Mouse (Mus musculus) regulatory T cell (primary cell): ENCODE data around the gene Nxph3.

Experiments
- in situ Hi-C: fragments of 300-600 bp; cut with MboI, MseI; formaldehyde crosslinking; loops from one replicate; pipeline ENCODE4 v1.15.1; 2025; ENCODE audit warnings: high pct_unique_total_duplicates

Nxph3 gene

DNA sequence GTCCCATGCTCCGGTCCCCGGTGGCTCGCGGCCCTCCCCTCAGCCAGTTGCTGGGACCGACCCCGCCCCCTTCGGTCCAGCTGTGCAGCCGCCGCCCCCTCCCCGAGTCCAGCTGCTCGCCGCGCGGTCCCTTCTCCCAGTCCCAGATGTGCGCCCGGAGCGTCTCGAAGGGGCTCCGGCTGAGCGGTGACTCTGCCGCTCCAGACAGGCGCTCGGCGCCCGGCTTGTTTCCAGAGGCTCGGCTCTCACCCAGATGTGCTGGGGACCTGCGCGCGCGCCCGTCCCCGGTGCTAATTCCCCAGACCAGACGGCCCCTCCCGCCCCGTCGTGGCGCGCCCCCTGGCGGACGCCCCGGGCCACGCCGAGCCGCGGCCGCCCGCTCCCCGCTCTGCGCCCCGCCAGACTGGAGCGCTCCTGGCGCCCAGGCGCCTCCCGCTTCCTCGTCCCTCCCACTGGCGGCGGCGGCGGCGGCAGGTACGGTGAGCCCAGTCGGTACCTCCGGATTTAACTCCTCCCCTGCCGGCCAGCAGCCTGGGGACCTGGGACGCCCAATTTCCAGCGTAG is at the start of gene Nxph3:
Gene Nxph3 (minus strand): TSS at position 273 of the 564 bp plus-strand sequence.
- in situ Hi-C loops: loop anchor here (25.0 kb wide), 1 partner anchor 252 kb away; the partner anchor contains the start of gene Tac4

DNA sequence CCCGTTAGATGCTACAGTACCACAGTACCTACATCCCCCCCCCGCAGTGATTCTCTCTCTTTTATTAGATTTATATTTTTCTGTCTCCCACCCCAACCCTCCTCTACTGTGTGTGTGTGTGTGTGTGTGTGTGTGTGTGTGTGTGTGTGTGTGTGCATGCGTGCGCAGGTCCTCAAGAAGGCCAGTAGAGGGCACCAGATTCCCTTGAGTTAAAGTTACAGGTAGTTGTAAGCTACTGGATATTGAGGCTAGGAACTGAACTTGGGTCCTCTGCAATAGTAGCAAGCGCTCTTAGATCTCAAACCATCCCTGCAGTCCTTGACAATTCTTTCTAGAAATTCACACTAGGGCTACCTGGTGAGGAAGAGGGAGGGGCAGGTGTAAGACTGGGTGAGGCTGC is 49.5 kb upstream of the Nxph3 start:
- in situ Hi-C loops: no loop called here

DNA sequence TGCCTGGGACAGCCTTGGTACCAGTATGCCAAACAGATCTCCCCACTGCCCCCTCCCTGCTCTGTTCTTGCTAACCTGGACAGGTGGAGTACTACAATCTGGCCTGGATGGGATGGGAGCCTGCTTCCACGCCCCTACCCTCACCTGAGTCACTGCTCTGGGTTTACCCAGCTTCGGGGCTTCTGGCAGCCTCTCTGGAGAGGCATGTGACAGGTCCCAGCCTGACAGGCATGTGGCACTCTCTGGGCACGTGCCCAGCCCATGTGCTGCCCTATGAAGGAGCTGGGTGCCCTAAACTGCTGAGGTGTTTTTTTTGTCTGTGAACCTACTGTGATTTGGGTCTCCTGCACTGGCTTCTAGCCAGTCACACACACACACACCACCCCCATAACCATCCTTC is 46.4 kb upstream of the Nxph3 start:
- in situ Hi-C loops: no loop called here

DNA sequence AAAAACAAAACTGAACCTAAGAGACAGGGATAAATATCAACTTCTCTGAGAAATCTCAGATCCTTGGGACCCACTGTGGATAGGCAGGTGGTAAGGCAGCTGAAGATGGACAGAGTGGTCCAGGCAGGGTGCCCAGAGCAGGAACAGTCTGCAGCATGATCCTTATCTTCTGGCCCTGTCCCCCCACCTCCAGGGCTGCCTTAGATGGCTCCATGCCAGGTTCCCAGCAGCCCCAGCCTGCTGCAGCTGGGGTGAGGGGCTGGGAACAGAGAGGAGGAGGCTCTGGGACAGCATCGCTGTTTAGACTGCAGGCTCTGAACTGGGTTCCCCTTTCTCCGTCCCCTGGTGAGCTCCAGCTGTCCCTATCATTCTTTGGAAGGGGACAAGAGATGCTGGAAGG is 45.4 kb upstream of the Nxph3 start:
- in situ Hi-C loops: no loop called here

DNA sequence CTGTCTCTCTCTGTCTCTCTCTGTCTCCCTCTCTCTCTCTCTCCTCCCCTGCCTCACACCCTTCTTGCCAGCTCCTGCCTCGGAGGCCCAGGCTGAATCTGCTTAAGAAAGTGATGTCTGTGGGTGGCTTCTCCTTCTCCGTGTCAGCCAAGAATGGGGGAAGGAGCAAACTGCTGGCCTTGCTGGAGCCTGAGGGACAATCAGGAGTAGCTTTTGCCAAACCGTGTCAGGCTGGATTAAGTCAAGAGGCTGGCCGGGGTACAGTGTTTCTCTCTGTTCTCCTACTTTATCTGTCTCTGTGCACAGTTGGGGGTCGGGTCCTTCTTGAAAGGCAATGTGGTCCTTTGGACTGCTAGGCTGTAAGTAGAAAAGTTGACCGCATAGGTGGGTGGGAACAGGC is 43.3 kb upstream of the Nxph3 start:
- in situ Hi-C loops: no loop called here

DNA sequence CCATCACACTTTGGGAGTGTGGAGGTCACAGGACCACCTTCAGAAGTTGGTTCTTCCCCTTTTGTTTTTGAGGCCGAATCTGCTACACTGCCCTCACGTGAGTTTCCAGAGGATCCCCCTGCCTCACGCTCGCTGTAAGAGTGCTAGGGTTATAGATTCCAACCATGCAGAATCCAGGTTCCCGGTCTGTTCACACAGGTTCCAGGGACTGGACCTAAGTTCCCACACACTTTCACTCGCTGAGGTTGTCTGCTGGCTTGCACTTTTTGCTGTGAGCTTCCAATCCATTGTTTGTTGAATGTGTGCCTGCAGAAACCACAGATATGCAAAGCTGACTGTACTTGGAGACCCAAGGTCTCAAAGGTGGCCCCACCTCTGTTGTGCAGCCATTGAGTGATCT is 42.7 kb upstream of the Nxph3 start:
- in situ Hi-C loops: no loop called here

DNA sequence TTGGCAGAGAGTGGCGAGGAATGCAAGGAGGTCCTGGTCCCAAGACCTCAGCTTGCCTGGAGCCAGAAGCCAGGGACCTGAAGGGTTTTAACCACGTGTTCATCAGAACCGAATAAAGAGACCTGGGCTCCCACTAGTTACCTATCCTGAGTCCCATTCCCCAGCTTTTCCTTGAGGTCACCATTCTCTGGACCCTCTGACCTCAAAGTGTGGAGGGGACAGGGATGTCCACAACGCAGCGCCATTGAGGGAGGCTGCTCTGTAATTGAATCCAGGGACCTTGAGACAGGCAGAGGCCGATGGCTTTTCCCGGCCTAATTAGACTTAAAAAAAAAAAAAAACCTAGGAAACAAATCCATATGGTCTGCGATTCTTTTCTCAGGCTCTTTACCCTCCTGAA is 40.9 kb upstream of the Nxph3 start:
- in situ Hi-C loops: no loop called here

DNA sequence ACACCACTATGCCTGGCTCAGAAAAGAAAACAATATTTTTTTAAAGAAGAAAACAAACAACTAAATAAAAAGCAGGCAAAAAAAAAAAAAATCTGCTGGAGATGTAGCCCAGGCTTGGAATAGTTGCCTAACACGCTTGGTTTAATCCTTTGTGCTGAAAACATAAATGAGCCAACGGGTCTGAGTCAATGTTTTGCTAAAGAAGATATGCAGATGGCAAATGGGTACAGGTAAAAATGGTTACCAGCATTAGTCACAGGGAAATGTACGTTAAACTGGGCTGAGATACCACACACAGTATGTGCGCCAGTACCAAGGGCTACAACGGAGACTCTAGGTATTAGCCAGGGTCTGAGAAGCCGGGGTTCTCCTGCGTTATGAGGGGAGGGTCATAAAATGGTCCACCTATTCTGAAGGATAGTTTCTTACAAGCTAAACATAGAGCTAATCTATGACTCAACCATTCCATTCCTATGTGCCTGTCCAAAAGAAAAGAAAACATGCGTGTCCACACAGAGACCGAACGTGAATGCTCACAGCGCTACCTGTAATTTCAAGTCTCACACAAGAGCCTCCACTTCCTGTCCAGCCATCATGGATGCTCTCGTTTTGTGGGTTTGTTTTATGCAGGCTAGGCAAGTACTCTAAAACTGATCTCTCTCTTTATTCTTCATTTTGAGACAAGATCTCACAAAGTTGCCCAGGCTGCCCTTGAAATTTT is 36.1 kb upstream of the Nxph3 start:
- in situ Hi-C loops: no loop called here

DNA sequence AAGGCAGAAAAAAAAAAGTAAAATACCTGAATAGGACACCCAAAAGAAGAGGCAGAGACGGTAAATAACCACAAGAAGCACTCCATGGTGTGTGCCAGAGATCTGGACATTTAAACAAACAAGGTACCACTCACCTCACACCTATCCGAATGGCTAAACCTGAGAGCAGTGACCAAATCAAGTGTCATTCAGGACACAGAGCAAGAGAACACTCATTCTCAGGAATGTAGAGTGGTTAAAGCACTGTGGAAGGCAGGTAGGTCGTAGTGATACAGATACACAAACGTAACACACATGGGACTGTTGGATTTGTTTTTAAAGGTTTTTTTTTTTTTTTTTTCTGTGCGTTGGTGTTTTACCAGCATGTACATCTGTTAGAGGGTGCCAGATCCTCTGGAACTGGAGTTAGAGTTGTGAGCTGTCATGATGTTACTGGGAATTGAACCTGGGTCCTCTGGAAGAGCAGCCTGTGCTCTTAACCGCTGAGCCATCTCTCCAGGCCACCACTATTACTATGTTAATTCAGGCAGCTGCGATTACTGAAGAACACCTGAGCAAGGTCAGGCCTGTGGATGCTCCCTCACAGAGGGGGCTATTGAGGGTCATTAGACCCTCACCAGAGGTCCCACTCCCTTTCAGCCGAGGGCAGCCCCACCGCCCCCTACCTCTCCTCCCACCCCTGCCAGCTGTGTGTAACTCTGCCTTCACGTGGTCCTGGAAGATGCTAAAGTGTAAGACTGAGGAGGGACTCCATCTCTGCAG is 31.8 kb upstream of the Nxph3 start:
- in situ Hi-C loops: no loop called here

DNA sequence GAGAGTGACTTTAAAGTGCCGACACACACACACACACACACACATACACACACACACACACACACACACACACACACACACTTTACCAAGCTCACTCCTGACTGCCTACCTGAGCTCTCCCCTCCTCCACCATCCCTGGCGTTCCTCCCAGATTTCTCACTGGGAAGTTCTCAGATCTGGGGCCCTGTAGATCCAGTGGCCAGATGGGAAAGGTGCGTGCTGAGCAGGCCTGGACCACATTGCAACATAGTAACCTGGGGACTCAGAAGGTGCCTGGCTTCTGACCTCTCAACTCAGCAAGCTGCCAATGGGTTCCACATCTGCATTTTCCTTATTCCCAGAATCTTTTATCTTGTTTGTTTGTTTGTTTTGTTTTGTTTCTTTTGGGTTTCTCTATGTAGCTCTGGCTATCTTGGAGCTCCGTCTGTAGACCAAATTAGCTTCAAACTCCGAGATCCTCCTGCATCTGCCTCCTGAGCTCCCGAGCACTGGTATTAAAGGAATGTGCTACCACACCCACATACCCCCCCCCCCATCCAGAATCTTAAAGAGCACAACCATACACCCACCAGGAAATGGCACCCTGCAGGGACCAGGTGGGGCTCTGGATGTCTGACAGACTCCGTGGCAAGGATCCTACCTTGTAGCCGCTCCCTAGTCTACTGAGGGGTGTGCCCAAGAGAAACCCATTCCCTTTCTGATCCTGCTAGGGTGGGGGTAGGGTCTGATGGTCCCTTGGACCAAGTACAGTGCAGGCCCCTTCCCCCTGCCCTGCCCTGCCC is 30.4 kb upstream of the Nxph3 start:
- in situ Hi-C loops: no loop called here

DNA sequence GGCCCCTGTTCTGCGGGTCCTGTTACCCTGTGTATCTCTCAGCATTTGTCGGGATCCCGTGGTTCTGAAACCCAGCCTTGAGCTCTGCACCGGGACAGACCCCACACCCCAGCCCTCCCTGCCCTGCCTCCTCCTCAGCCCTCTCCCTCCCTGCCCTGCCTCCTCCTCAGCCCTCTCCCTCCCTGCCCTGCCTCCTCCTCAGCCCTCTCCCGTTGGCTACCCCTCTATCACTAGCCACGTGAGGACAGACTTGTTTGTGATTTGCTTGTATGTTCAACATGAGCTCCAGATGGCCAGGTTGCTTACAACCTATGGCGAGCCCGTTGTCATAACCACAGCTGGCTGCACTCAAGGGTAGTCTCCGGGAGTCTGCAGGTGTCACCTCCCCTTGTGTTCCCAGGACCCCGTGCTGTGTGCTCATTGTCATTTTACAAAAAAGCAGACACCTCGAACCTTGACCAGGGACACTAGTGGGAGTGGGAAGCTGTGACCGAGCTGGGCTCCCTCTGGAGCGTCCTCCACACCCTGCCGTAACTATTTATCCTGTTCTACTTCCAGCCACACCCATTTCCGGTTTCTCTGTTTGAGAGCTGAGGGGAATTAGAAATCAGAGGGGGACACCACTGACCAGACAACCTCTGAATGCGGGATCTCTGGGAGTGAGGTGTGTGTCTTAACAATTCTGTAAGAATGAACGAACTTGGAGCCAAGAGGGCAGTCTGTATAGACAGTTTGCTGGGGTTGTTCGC is 26.4 kb upstream of the Nxph3 start:
- in situ Hi-C loops: no loop called here

DNA sequence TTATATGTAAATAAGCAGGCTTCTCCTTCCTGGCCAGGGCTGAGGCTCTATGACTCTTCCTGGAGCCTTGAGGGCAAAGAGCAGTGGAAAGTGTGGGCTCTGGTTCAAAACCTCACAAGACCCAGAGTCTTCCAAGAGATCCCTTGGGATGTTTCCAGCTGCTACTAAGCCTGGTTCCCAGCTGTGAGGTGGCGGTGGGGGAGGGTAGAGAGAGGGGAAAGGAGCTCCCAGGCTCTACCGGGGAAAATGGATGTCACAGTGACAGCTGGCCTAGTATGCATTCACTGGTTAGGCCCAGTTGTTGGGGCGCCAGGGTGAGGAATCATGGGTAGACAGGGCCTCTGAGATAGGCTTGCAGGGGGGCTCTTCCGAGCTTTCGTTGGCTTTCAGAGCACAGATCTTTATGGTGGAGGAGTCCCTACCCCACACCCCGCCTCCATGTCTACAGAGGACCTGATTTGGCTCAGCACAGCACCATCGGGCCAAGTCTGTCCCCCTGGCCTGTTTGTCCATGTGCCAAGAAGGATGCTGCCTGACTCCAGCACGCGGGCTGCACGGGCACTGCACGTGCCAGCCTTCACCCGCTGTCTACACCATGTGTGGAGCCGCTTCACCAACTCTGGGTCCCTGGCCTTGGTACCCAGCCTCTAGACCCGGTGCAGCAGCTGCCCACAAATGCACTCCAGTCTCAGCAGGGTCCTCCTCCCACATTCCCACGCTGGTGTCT is 24.2 kb upstream of the Nxph3 start:
- in situ Hi-C loops: no loop called here

DNA sequence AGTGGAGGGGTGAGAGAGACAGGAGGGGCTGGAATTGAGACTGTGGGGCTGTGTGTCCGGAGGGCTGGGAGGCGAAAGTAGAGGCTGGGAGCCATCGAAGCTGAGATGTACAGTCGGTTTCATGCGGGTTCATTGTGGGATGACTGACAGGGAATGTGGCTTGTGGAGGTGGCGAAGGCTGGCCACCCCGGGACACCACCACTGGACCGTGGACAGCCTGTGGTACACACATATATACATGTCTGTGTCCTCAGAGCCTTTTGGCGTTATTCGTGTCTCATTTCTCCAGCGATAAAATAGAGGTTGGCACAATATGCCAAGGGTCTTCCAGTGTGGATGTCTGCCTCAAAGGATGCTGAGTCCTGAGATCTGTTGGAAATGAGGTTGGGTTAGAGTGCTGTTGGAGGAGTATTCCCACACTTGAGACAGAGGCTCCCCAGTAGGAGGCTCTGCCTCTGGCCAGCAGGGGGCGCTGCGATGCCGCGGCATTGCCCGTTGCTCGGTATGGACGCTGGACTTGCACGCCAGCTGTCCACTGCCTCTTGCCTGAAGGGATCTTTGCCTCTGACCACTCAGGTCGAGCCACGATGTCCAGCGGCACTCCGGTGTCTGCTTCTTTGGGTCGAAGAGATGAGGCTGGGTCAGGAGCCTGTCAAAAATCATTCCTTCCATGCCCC is 19.3 kb upstream of the Nxph3 start:
- in situ Hi-C loops: loop anchor here (5.0 kb wide), 2 partner anchors 59 to 119 kb away; no protein-coding TSS in a partner anchor

DNA sequence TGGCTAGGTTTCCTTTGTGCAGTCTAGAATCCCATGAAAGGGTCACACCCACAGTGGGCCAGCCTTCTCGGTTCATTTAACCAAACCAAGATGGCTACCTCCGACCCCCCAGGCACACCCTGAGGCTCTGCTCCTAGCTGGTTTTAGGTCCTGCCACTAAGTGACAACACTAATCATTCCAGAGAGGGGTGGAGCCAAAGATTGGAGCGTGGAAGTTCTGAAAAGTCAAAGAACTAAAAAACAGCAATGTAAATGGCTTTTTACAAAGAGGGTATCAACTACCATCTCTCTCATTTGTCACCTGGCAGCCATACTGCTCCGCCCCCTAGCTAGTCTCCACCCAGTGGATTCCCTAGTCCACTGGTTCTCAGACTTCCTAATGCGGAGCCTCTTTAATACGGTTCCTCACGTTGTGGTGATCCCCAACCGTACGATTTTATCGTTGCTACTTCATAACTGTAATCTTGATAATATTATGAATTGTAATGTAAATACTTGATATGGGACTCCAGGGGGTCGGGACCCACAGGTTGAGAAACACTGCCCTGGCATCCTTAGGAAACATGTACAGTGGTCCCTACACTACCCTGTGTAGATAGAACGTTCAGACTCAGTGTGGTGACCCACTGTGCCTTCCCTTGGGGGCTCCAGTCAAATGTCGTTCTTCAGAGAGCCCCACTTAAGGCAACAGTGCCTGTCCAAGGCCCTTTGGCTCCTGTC is 18.1 kb upstream of the Nxph3 start:
- in situ Hi-C loops: loop anchor here (5.0 kb wide), 2 partner anchors 60 to 120 kb away; no protein-coding TSS in a partner anchor

DNA sequence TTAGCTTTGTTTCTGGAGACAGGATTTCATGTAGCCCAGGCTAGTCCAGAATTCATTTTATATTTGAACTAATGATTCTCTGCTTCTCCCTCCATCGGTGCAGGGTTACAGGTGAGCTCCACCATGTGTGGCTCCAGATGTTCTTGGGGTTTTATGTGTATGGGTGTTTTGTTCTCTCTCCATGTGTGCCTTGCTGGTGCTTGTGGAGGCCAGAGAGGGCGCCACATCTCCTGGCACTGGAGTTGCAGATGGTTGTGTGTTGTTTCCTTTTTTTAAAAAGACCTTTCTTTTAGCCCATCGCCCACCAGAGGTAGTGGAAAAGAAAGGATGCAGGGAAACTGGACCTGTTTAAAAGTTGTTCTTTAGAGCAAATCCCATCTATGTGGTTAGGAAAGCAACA is 13.9 kb upstream of the Nxph3 start:
- in situ Hi-C loops: no loop called here

DNA sequence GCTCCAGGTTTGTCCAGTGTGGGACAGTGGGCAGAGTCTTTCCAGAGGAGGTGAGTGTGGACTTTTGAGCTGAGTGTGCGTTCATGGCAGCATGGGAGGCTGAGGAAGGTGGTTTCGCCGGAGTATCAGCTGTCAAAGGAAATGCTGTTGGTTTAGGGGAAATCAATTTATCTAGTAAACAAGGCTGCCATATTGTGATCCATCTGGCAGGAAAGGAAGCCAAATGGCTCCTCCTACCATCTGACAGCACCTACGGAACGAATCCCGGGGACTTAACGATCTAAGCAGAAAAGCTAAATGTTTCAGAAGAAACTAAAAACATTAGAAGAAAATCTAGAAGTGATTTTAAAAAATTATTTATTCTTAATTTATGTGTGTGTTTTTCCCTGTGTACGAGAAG is 12.9 kb upstream of the Nxph3 start:
- in situ Hi-C loops: no loop called here

DNA sequence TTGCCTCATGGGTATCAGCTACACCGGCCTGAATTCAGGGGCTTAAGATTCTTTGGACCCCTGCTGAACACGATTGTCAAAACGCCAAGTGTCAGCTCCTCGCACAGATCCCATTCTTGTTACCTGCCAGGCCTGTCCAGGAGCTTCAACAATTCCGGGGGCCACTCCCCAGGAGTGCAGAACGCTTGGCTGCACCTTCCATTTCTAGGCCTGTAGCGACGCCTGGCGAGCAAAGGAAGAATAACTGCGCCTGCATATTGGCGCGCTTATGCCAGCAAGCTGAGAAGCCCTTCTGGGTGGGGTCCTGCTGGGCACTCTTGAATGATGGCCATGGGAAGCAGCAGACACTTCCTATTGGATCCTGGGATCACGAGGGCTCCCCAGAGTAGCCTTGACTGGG is 7.2 kb upstream of the Nxph3 start:
- in situ Hi-C loops: loop anchor here (5.0 to 25.0 kb wide), 2 partner anchors 124 to 259 kb away; partner anchors contain the start of gene Tac4

DNA sequence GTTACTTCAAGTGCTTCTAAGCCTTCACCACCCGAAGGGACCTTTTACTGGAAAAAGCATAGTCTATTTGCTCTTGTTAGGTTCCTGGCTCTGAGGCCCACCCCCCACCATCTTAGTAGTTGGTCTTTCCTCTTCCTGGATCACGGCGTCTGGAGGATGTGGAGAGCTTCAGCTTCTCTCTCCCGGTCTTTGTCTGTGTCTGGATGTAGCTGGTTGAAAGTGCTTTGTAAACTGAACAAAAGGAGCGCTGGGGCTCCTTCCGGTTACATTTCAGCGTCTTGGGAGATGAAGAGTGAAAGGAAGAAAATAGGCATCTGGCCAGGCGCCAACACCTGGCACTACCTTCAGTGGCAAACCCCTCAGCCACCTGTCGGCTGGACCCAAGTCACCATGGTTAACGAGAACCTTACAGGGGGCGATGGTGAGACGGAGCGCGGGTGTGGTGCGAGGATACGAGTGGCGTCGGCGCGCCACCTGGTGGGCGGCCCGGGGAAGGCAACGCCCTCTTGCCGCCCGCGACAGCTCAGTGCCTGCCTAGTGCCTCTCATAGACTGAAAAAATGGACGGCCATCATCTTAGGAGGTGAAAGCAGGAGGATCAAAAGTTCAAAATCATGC is 6.2 kb upstream of the Nxph3 start:
- in situ Hi-C loops: loop anchor here (5.0 to 25.0 kb wide), 2 partner anchors 123 to 258 kb away; partner anchors contain the start of gene Tac4

DNA sequence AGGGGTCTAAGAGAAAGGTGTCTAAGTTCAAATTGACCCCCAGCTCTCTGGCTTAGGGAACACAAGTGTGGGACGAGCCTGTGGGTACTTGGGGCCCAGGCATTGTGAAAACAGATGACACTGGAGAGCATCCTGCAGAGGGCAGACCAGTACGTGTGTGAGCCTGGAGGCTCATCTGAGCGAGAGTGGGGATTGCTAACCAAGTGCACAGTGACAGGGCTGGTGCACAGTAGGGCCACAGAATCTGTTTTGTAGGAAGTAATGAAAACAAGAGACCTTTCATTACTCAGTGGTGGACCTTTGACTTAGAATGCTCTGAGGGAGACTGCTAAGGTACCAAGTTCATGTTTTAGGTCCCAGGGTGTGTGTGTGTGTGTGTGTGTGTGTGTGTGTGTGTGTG is 5.6 kb upstream of the Nxph3 start:
- in situ Hi-C loops: loop anchor here (5.0 to 25.0 kb wide), 3 partner anchors 123 to 398 kb away; partner anchors contain the start of genes Dlx3 and Tac4
